Mouse (Mus musculus): Measurements from ENCODE around the gene Sdf2. TPM values are rescaled to one million over a fixed set of nuclear protein-coding genes. Genes with fewer than 3 reads are reported as not detected.
A peak's percentile ranks its signal among the peaks of the same experiment; 100 is the strongest.
"Not testable (repeated sequence)": the region's sequence is repeated elsewhere in the genome, so short reads cannot be mapped to it uniquely, and the experiment has no call there.

Sdf2 gene
- polyA plus RNA-seq, 2 experiments = 30.8 to 34.3 TPM

- H3K9me3 ChIP-seq (ENCODE audit: control insufficient read depth, low read length); H3K27me3 ChIP-seq (ENCODE audit: control insufficient read depth, insufficient read depth, low read length); H3K4me3 ChIP-seq (ENCODE audit: insufficient read depth in 1 of 2, low read depth in 2 of 2, low read length in 2 of 2); ATAC-seq (ENCODE audit: insufficient read depth); DNase-seq (ENCODE audit: low read depth in 3 of 3, low spot score in 3 of 3); H3K4me1 ChIP-seq (replicated peaks; ENCODE audit: control insufficient read depth in 2 of 2, insufficient read depth in 2 of 2, low read length in 1 of 2); H3K9ac ChIP-seq (replicated peaks); H3K4me2 ChIP-seq (ENCODE audit: low read depth); H3K27ac ChIP-seq: not testable (repeated sequence)
- WGBS (ENCODE audit: insufficient replicate concordance) = 87% methylated on average over 4 of the region's 4 CpGs
- peaks cover 88% of the 10 kb centered on the region for H3K36me3 ChIP-seq (replicated peaks; ENCODE audit: control insufficient read depth, insufficient read depth, low read depth)
- peak; percentile 50 for TF ChIP-seq CTCF (IDR thresholded peaks at IDR 0.05; ENCODE audit: low read depth)
Observed at GRCm38 (mm10) chr11:78276169-78276568, 30.6 kb downstream of the Sdf2 start.

- no peak for ATAC-seq (ENCODE audit: insufficient read depth)
- no peak overlapping the region for H3K4me2 ChIP-seq (ENCODE audit: low read depth)
- peaks cover 77% of the 10 kb centered on the region for H3K36me3 ChIP-seq (replicated peaks; ENCODE audit: control insufficient read depth, insufficient read depth, low read depth)
- no peaks in the 10 kb centered on the region for H3K9me3 ChIP-seq (ENCODE audit: control insufficient read depth, low read length)
- no peaks in the 10 kb centered on the region for H3K4me1 ChIP-seq (replicated peaks; ENCODE audit: control insufficient read depth in 2 of 2, insufficient read depth in 2 of 2, low read length in 1 of 2)
- H3K9ac ChIP-seq (replicated peaks) = no peak overlapping the region
- no peak for DNase-seq (ENCODE audit: low read depth in 3 of 3, low spot score in 3 of 3)
- no peak for TF ChIP-seq CTCF (IDR thresholded peaks at IDR 0.05; ENCODE audit: low read depth)
- no peak for TF ChIP-seq EP300 (IDR thresholded peaks at IDR 0.05; ENCODE audit: low read depth)
- H3K4me3 ChIP-seq (ENCODE audit: insufficient read depth in 1 of 2, low read depth in 2 of 2, low read length in 2 of 2) = no peak overlapping the region
- 81% methylated on average over 7 of the region's 7 CpGs for WGBS (ENCODE audit: insufficient replicate concordance)
- no peaks in the 10 kb centered on the region for H3K27me3 ChIP-seq (ENCODE audit: control insufficient read depth, insufficient read depth, low read length)
- H3K27ac ChIP-seq = no peak overlapping the region
Observed at GRCm38 (mm10) chr11:78278853-78279252, 33.3 kb downstream of the Sdf2 start.

- WGBS (ENCODE audit: insufficient replicate concordance) = 82% methylated on average over 4 of the region's 4 CpGs
- no peak overlapping the region for H3K9ac ChIP-seq (replicated peaks)
- no peak for ATAC-seq (ENCODE audit: insufficient read depth)
- H3K27me3 ChIP-seq (ENCODE audit: control insufficient read depth, insufficient read depth, low read length) = no peaks in the 10 kb centered on the region
- H3K4me3 ChIP-seq (ENCODE audit: insufficient read depth in 1 of 2, low read depth in 2 of 2, low read length in 2 of 2) = no peak overlapping the region
- no peak overlapping the region for H3K4me2 ChIP-seq (ENCODE audit: low read depth)
- H3K36me3 ChIP-seq (replicated peaks; ENCODE audit: control insufficient read depth, insufficient read depth, low read depth) = peaks cover 78% of the 10 kb centered on the region
- no peak overlapping the region for H3K27ac ChIP-seq
- H3K9me3 ChIP-seq (ENCODE audit: control insufficient read depth, low read length) = no peaks in the 10 kb centered on the region
- TF ChIP-seq CTCF (IDR thresholded peaks at IDR 0.05; ENCODE audit: low read depth) = no peak
- TF ChIP-seq EP300 (IDR thresholded peaks at IDR 0.05; ENCODE audit: low read depth) = no peak
- no peaks in the 10 kb centered on the region for H3K4me1 ChIP-seq (replicated peaks; ENCODE audit: control insufficient read depth in 2 of 2, insufficient read depth in 2 of 2, low read length in 1 of 2)
- no peak for DNase-seq (ENCODE audit: low read depth in 3 of 3, low spot score in 3 of 3)
Observed at GRCm38 (mm10) chr11:78279586-78279985, 34.0 kb downstream of the Sdf2 start.

GRCm38 (mm10) chr11:78289146-78289763 is 43.7 kb downstream of the Sdf2 start:
- DNase-seq (ENCODE audit: low read depth in 3 of 3, low spot score in 3 of 3) (no peak), ATAC-seq (ENCODE audit: insufficient read depth) (no peak)
- Histone ChIP-seq H3K36me3 (replicated peaks; ENCODE audit: control insufficient read depth, insufficient read depth, low read depth) (peaks cover 48% of the 10 kb centered on the region), H3K4me3 (ENCODE audit: insufficient read depth in 1 of 2, low read depth in 2 of 2, low read length in 2 of 2) (no peak overlapping the region), H3K9me3 (ENCODE audit: control insufficient read depth, low read length) (no peaks in the 10 kb centered on the region), H3K4me1 (replicated peaks; ENCODE audit: control insufficient read depth in 2 of 2, insufficient read depth in 2 of 2, low read length in 1 of 2) (no peaks in the 10 kb centered on the region), H3K27me3 (ENCODE audit: control insufficient read depth, insufficient read depth, low read length) (no peaks in the 10 kb centered on the region), H3K4me2 (ENCODE audit: low read depth) (no peak overlapping the region), H3K27ac (no peak overlapping the region), H3K9ac (replicated peaks) (no peak overlapping the region)
- TF ChIP-seq CTCF (IDR thresholded peaks at IDR 0.05; ENCODE audit: low read depth) (no peak), EP300 (IDR thresholded peaks at IDR 0.05; ENCODE audit: low read depth) (no peak)
- WGBS (ENCODE audit: insufficient replicate concordance) = 74% methylated on average over 7 of the region's 7 CpGs

GRCm38 (mm10) chr11:78290654-78291053 is 45.1 kb downstream of the Sdf2 start, which contains the start of gene BC030499:
TSS of gene BC030499 (plus strand) at chr11:78290841.
- ATAC-seq (ENCODE audit: insufficient read depth) (no peak), DNase-seq (ENCODE audit: low read depth in 3 of 3, low spot score in 3 of 3) (no peak)
- TF ChIP-seq CTCF (IDR thresholded peaks at IDR 0.05; ENCODE audit: low read depth) (no peak), EP300 (IDR thresholded peaks at IDR 0.05; ENCODE audit: low read depth) (no peak)
- Histone ChIP-seq H3K4me2 (ENCODE audit: low read depth) (no peak within 1 kb of the TSS), H3K4me3 (ENCODE audit: insufficient read depth in 1 of 2, low read depth in 2 of 2, low read length in 2 of 2) (no peak within 1 kb of the TSS), H3K4me1 (replicated peaks; ENCODE audit: control insufficient read depth in 2 of 2, insufficient read depth in 2 of 2, low read length in 1 of 2) (no peaks in the 10 kb centered on the region), H3K27me3 (ENCODE audit: control insufficient read depth, insufficient read depth, low read length) (no peaks in the 10 kb centered on the region), H3K27ac (no peak within 1 kb of the TSS), H3K36me3 (replicated peaks; ENCODE audit: control insufficient read depth, insufficient read depth, low read depth) (peaks cover 36% of the 10 kb centered on the region), H3K9ac (replicated peaks) (no peak within 1 kb of the TSS), H3K9me3 (ENCODE audit: control insufficient read depth, low read length) (no peaks in the 10 kb centered on the region)
- 75% methylated on average over 4 of the region's 4 CpGs for WGBS (ENCODE audit: insufficient replicate concordance)

Measured in liver, embryonic 14.5 days (tissue).